Mouse (Mus musculus): ENCODE results near the gene Lamtor5.

DNA sequence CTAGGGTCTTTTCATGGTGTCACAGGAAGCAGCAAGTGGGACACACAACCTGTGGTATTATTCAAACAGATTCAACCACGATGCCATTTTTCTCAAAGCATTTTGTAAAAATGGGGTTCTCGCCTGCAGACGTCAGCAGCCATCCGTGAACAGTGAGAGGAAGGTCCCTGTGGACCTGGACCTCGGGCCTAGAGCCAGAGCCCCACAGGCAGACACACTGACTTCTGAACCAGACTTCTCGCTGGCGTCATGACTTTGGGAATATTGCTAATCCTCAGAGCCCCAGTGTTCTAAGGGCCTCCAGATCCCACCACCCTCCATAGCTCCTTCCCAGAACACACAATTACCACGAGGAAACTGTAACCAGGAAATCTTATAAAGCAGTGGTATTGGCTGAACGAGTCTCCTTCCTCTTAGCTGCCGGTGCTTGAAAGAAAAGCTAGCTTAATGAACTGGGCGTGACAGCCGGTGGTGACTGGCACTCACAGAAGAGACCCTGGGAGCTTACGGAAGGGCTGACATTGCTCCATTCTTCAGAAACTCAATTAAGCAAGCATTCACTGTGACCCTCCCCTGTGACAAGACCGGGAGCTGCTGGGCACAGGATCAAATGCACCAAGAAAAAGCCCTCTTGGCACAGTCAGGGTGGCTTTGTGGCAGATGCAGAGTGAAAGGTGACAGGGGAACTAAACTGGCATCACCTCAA, 37.1 kb upstream of the Lamtor5 start:
- TF ChIP-seq GATA1 (IDR thresholded peaks at IDR 0.05; ENCODE audit: borderline replicate concordance, low read length), result no peak
- no peak for TF ChIP-seq FLI1 (IDR thresholded peaks at IDR 0.05; ENCODE audit: low read length)

All from megakaryocyte, embryonic 14.5 days (primary cell).